Mouse (Mus musculus) lung, postnatal 0 days (tissue): ENCODE data around the gene Syn3. TPM values are rescaled to one million over a fixed set of nuclear protein-coding genes. Genes with fewer than 3 reads are reported as not detected.

Source experiments
- ATAC-seq: fragments of 200-750 bp; cut with Nextera tagmentation; 2 replicates; pipeline ENCODE4 v1.8.0; 2017; ENCODE audit warnings: moderate library complexity
- DNase-seq: peaks from one replicate; pipeline ENCODE4 v3.0.0-alpha.2; 2016; ENCODE audit warnings: low spot score
- H3K27ac ChIP-seq: fragments of 300-500 bp; sonication (generic); 2 replicates; pipeline ENCODE4 v1.5.1; 2014; ENCODE audit warnings: antibody characterized with exemption, mild to moderate bottlenecking, low read length, mixed read lengths
- H3K27me3 ChIP-seq: fragments of 300-500 bp; sonication (generic); replicated peaks from 2 replicates; pipeline ENCODE4 v1.6.1; 2014; ENCODE audit warnings: low read length, mixed read lengths; ENCODE audit not compliant: insufficient read depth
- H3K36me3 ChIP-seq: fragments of 300-500 bp; sonication (generic); 2 replicates; pipeline ENCODE4 v1.6.1; 2014; ENCODE audit warnings: low read length, mixed read lengths; ENCODE audit not compliant: insufficient read depth
- H3K4me1 ChIP-seq: fragments of 300-500 bp; sonication (generic); 2 replicates; pipeline ENCODE4 v1.6.1; 2014; ENCODE audit warnings: antibody characterized with exemption, low read depth, low read length, mixed read lengths; ENCODE audit not compliant: insufficient read depth
- H3K4me2 ChIP-seq: fragments of 300-500 bp; sonication (generic); replicated peaks from 2 replicates; pipeline ENCODE4 v1.6.1; 2014; ENCODE audit warnings: low read depth, mild to moderate bottlenecking, low read length, moderate library complexity, mixed read lengths
- H3K4me3 ChIP-seq: fragments of 300-500 bp; sonication (generic); 2 replicates; pipeline ENCODE4 v1.5.1; 2014; ENCODE audit warnings: low read depth, low read length
- H3K9ac ChIP-seq: fragments of 300-500 bp; sonication (generic); replicated peaks from 2 replicates; pipeline ENCODE4 v1.6.1; 2014; ENCODE audit warnings: low read depth, mild to moderate bottlenecking
- H3K9me3 ChIP-seq: fragments of 300-500 bp; sonication (generic); 2 replicates; pipeline ENCODE4 v1.6.1; 2016; ENCODE audit warnings: low read length, mixed read lengths
- CTCF ChIP-seq: IDR thresholded peaks from 2 replicates; pipeline ENCODE4 v1.5.1; 2016; ENCODE audit warnings: antibody characterized with exemption, mild to moderate bottlenecking
- EP300 ChIP-seq: IDR thresholded peaks from 2 replicates; pipeline ENCODE4 v1.6.1; 2016; ENCODE audit warnings: antibody characterized with exemption, mild to moderate bottlenecking, control low read depth
- WGBS: fragments of 180-500 bp; shearing (Covaris S2); extraction: QIAGEN DNeasy Blood & Tissue Kit; methylation state at CpG from one replicate; pipeline ENCODE4 v1.1.7; 2014; 5-methylcytosine and 5-hydroxymethylcytosine counted together
- polyA plus RNA-seq: library from polyadenylated mRNA; unstranded; fragments of >200 nt; fragmentation: Nextera tagmentation; extraction: Ambion mirVana; gene quantifications from 2 replicates; pipeline ENCODE4 v1.2.1, GENCODE M21; 2015

The Syn3 gene
- polyA plus RNA-seq, 1 experiment from 2014 or later = 0.72 TPM

- H3K4me1 ChIP-seq = peaks cover 8% of the 10 kb centered on the region; the same call in 1 of the 2 replicates
- H3K4me2 ChIP-seq = no peak overlapping the region
- no peak for ATAC-seq
- no peak overlapping the region for H3K4me3 ChIP-seq
- no peak overlapping the region for H3K9ac ChIP-seq
- 78% methylated on average over 3 of the region's 3 CpGs for WGBS
- no peak for DNase-seq
- H3K27me3 ChIP-seq = no peaks in the 10 kb centered on the region
- no peak overlapping the region for H3K27ac ChIP-seq
- no peaks in the 10 kb centered on the region for H3K36me3 ChIP-seq
- H3K9me3 ChIP-seq = no peaks in the 10 kb centered on the region
- no peak for TF ChIP-seq CTCF
- TF ChIP-seq EP300 = no peak
Measured at GRCm38 (mm10) chr10:86389357-86389756, 109.3 kb downstream of the Syn3 start.

GRCm38 (mm10) chr10:86388803-86389202, 109.9 kb downstream of the Syn3 start:
- TF ChIP-seq EP300 = no peak
- no peak overlapping the region for H3K4me2 ChIP-seq
- no peaks in the 10 kb centered on the region for H3K27me3 ChIP-seq
- H3K9ac ChIP-seq = no peak overlapping the region
- H3K4me1 ChIP-seq = peaks cover 8% of the 10 kb centered on the region; the same call in 1 of the 2 replicates
- no peaks in the 10 kb centered on the region for H3K9me3 ChIP-seq
- no peak overlapping the region for H3K4me3 ChIP-seq
- WGBS = 84% methylated on average over 6 of the region's 6 CpGs
- no peak overlapping the region for H3K27ac ChIP-seq
- H3K36me3 ChIP-seq = no peaks in the 10 kb centered on the region
- ATAC-seq (no peak), DNase-seq (no peak)

- DNase-seq = peak; percentile 29
- Histone ChIP-seq H3K4me1 (peaks cover 8% of the 10 kb centered on the region; the same call in 1 of the 2 replicates), H3K9ac (no peak overlapping the region), H3K4me2 (no peak overlapping the region), H3K27me3 (no peaks in the 10 kb centered on the region), H3K9me3 (no peaks in the 10 kb centered on the region), H3K36me3 (no peaks in the 10 kb centered on the region), H3K27ac (no peak overlapping the region), H3K4me3 (no peak overlapping the region)
- no peak for ATAC-seq
- 37% methylated on average over 5 of the region's 5 CpGs for WGBS
- TF ChIP-seq CTCF (no peak), EP300 (no peak)
Measured at GRCm38 (mm10) chr10:86387821-86388440, 110.8 kb downstream of the Syn3 start.

- ATAC-seq (no peak), DNase-seq (no peak)
- Histone ChIP-seq H3K4me1 (peaks cover 8% of the 10 kb centered on the region; the same call in 1 of the 2 replicates), H3K4me3 (no peak overlapping the region), H3K27ac (no peak overlapping the region), H3K9me3 (no peaks in the 10 kb centered on the region), H3K4me2 (no peak overlapping the region), H3K36me3 (no peaks in the 10 kb centered on the region), H3K9ac (no peak overlapping the region), H3K27me3 (no peaks in the 10 kb centered on the region)
- TF ChIP-seq EP300 (no peak), CTCF (no peak)
- WGBS = 74% methylated on average over 4 of the region's 4 CpGs
Measured at GRCm38 (mm10) chr10:86386232-86386631, 112.5 kb downstream of the Syn3 start.

GRCm38 (mm10) chr10:86385656-86386055, 113.0 kb downstream of the Syn3 start:
- no peak overlapping the region for H3K4me2 ChIP-seq
- H3K9ac ChIP-seq = no peak overlapping the region
- H3K27me3 ChIP-seq = no peaks in the 10 kb centered on the region
- H3K27ac ChIP-seq = no peak overlapping the region
- H3K4me1 ChIP-seq = peaks cover 8% of the 10 kb centered on the region; the same call in 1 of the 2 replicates
- DNase-seq (no peak), ATAC-seq (no peak)
- no peak overlapping the region for H3K4me3 ChIP-seq
- H3K9me3 ChIP-seq = no peaks in the 10 kb centered on the region
- H3K36me3 ChIP-seq = no peaks in the 10 kb centered on the region
- WGBS = 82% methylated on average over 4 of the region's 4 CpGs
- TF ChIP-seq EP300 = no peak
- no peak for TF ChIP-seq CTCF

- H3K4me1 ChIP-seq = peaks cover 8% of the 10 kb centered on the region; the same call in 1 of the 2 replicates
- no peaks in the 10 kb centered on the region for H3K36me3 ChIP-seq
- TF ChIP-seq CTCF = no peak
- TF ChIP-seq EP300 = no peak
- no peaks in the 10 kb centered on the region for H3K9me3 ChIP-seq
- no peaks in the 10 kb centered on the region for H3K27me3 ChIP-seq
- WGBS = 70% methylated on average over 2 of the region's 2 CpGs
- no peak for ATAC-seq
- no peak overlapping the region for H3K4me2 ChIP-seq
- H3K27ac ChIP-seq = no peak overlapping the region
- DNase-seq = no peak
- no peak overlapping the region for H3K9ac ChIP-seq
- no peak overlapping the region for H3K4me3 ChIP-seq
Measured at GRCm38 (mm10) chr10:86384655-86385054, 114.0 kb downstream of the Syn3 start.

GRCm38 (mm10) chr10:86381922-86382260, 116.8 kb downstream of the Syn3 start:
- Histone ChIP-seq H3K36me3 (no peaks in the 10 kb centered on the region), H3K4me1 (no peaks in the 10 kb centered on the region), H3K9me3 (no peaks in the 10 kb centered on the region), H3K4me3 (no peak overlapping the region), H3K27me3 (no peaks in the 10 kb centered on the region), H3K9ac (no peak overlapping the region), H3K27ac (no peak overlapping the region), H3K4me2 (no peak overlapping the region)
- no peak for ATAC-seq
- DNase-seq = no peak
- TF ChIP-seq EP300 (no peak), CTCF (no peak)
- WGBS = 38% methylated on average over 2 of the region's 2 CpGs
